Mouse (Mus musculus): ENCODE measurements around the gene Kif1c.
A peak's percentile ranks its signal among the peaks of the same experiment; 100 is the strongest.

The Kif1c gene

DNA sequence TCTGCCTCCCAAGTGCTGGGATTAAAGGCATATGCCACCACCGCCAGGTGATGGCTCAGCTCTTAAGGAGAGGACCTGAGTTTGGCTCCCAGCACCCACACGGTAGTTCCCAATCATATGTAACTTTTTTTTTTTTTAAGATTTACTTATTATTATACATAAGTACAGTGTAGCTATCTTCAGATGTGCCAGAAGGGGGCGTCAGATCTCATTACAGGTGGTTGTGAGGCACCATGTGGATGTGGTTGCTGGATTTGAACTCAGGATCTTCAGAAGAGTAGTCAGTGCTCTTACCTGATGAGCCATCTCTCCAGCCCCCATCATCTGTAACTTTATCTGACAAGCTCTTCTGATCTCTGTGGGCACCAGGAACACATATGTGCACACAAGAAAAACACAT, 3.0 kb upstream of the Kif1c start:
- peak; percentile 59 for DNase-seq (ENCODE audit: low read depth)

DNA sequence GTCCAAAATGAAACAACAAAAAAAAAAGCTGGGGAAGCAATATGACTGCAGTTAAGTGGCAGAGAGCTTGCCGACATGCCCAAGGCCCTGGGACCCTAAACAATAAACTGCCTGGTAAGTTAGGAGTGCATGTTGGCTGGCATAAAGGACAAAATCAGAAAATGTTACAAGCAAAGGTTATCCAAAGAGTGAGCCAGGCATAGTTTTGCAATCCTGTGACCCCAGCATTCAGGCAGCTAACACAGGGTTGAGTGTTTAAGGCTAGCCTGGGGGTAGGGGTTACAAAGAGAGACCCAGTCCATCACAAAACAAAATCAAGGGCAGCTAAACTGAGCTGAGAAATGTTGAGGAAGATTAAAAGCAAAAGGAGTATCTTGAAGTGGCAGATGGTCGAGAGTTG, 1.3 kb upstream of the Kif1c start:
- DNase-seq (ENCODE audit: low read depth), result no peak

DNA sequence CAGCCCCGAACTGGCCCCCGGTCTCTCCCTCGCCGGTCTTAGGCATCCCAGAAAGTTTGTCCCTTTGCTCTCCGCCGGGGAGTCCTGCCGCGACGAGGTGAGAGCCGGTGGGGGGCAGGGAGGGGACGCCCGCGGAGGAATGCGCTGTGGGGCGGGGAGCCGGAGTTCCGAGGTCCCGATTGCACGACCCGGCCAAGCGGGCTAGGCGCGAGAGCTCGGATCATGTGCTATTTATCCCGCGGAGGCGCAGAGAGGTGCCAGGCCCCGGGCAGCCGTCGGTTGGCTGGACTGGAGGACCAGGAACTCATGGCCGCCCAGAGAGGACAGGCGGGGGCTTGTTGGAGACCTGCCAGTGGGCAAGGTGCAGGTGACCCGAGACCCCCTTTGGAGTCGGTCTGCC, 265 bp downstream of the Kif1c start:
- peak; percentile 72 for DNase-seq (ENCODE audit: low read depth)

DNA sequence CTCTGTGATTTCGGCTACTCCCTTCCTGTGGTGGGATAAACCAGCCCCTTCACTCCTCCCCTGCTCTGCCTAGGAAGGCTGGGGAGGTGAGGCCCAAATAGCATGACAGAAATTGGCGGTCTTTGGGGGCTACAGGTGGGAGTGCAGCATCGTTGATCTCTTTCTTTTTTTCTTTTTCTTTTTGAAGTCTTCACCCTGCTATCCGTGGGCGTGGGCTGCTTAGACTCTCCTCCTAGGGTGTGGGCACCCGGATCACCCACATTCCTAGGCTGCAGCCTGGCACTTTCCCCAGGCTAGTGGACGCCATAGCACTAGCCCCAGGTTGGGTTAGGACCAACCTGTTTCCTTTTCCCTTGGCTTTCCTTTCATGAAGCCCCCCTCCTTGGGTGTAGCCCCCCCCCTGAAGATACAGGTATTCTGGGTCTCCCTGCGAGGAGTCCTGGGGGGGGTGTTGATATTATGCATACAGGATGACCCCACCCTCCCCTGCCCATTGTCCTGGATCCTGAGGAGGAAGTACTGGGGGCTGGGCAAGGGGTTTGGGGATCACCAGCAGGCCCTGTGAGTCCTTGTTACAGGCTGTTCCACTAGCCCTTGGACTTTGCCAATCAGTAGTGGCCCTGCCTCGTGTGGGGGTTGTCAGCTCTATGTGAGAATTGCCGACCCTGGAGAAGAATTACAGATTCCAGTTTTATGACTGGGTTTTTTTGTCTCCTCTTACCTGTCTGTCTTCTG, 1.0 kb downstream of the Kif1c start:
- no peak for DNase-seq (ENCODE audit: low read depth)

DNA sequence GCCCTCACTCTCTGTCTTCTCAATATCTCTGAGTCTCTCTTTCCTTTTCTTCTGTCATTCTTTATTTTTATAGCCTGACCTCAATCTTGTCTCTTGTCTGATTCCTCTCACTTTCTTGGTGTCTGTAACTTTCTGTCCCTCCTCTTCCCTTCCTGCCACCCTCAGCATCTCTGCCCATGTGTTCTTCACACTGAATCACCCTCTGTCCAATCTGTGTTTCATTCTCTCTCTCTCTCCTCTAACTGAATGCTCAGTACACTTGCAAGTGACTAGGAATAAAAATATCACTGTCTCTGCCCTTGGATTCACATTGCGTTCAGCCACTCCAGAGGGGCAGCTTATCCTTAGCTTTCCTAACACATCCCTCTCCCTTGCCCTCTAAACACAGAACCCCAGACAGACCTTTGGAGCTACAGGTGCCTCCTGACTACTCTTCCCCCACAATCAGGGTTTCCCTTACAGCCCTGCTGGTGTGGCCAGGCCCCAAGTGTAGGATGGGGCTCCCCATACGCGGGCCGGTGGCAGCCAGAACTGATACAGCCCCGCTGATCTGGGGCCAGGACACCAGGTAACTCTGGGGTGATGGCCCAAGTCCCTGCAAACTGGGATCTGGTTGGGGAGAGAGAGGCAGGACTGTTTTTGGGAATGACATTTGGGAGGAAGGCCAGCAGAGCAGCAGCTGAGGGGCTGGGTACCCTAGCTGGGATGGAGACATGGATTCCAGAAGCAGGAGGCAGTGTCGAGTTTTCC, 1.8 kb downstream of the Kif1c start:
- no peak for DNase-seq (ENCODE audit: low read depth)

DNA sequence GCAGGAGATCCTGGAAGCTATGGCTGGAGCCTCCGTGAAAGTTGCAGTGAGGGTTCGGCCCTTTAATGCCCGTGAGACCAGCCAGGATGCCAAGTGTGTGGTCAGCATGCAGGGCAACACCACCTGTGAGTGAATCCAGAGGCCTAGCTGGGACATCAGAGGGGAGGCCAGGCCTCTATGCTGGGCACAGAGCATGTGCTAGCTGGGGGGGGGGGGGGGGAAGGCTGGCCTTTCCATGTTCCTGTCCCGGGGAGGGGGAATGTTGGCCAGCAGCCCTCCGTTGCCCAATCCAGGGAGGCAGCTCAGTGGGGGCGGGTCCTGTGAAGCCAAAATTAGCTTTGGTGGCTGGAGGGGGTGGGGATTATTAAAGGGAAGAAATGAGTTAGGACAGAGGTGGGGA, 2.4 kb downstream of the Kif1c start:
- no peak for DNase-seq (ENCODE audit: low read depth)

DNA sequence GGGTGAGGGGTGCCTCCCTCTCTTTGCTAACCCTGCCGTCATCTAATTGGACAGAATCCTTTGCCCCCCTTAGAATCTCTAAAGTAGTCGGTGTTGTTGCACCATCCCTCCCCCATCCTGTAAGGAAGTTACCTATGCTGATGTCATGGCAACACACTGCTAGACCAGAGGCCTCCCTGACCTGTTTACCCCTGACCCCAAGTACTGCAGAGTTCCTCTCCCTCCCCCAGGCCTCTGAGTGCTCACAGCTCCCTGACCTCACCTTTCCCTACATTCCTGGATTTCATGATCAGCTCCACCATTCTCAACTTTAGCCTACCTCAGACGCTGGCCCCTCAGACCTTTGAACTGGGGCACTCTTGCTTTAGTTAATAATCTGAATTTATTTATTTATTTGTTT, 5.8 kb downstream of the Kif1c start:
- DNase-seq (ENCODE audit: low read depth), result no peak

DNA sequence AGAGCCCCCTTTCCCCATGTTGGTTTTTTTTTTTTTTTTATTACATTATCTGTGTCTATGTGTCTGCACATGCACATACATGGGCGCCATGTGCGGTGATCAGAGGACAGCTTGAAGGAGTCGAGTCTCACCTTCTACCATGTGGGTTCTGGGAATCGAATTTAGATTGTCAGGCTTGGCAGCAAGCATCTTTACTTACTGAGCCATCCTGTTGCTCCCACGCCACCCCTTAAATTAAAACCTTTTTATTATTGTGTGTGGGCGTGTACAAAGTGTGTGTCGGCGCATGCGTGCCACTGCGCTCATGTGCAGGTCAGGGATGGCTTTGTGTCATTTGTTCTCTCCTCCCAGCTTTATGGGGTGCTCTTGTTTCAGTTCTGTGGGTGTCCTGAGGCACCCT, 10.7 kb downstream of the Kif1c start:
- no peak for DNase-seq (ENCODE audit: low read depth)

DNA sequence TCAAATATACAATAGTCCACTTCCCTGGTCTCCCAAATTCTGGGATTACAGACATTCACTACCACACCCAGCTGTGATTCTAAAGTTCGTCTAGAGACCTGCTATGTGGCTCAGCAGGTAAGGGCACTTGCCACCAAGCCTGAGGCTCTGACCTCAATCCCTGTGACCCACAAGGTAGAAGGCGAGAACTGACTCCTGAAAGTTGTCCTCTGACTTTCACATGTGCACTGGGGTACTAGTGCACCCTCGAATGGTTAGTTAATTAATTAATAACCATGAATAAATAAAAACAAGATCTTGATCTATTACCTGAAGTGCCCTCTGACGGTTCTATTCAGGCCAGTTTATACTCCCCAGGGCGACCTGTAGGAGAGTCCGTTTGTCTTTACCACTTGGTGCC, 12.9 kb downstream of the Kif1c start:
- no peak for DNase-seq (ENCODE audit: low read depth)

DNA sequence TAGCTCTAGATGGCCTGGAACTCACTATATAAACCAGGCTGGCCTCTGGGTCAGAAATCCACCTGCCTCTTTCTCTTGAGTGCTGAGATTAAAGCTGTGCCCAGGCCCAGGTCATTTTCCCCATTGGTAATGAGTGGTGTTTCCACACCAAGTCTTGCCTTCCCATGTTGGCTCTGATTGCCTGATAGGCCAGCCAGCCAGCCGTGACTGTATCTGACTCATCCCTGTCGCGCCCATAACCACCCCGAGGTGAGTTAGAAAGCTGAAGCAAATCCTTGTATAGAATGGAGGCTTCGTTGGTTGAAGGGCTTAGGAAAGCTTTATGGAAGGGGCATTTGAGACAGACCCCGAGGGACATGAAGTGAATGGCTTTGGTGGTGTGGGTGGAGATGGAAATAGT, 15.5 kb downstream of the Kif1c start:
- no peak for DNase-seq (ENCODE audit: low read depth)

DNA sequence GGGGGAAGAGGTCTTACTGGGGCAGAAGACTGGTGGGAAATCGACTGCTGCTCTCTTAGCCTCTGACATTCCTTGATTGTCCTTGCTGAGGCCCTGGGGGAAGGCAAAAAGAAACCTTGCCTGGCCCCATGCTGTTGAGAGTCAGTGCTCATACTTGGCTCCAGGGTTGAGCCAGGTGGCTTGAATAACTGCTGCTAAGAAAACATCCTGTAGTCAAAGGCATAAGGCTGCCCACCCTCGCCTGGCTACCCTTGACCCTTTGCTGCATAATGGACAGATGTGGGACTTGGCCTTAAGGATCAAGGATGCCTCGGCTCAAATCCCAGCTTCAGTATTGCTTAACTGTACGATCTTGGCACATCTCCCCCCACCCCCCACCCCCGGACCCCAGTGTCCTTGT, 18.1 kb downstream of the Kif1c start:
- no peak for DNase-seq (ENCODE audit: low read depth)

DNA sequence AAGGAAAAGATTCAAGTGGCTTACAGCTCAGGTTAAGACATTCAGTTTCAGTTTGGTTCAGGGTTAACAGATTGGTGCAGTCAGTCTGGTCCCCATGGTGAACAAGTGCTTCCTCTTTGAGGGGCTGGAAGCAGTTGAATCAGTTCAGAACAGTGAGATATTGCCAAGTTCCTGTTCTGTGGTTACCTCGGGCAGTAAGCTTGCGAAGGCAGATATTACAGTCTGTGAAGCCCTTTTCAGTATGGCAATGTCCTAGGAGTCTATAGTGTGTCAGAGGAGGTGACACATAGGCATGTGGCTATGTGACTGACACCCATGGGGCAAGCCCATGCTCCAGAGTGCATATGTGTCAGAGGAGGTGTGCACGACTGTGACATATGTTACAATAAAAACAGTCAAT, 20.2 kb downstream of the Kif1c start:
- peak; percentile 21 for DNase-seq (ENCODE audit: low read depth)

DNA sequence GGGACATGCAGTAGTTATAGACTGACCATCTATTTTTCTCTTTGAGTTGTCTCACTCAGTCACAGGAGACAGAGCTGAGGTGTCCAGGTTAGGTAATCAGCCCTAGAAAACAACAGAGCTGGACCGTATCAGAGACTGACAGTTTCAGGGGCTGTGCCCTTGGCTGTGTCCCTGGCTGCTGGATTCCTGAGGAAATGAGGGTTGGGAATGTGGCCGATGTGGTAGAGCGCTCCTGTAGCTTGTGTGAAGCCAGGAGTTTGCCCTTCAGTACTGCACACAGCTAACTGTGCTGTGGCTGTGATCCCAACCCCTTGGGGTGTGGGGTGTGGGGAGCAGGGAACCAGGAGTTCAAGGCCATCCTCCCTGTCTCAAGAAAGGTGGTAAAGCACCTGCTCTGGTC, 20.7 kb downstream of the Kif1c start:
- no peak for DNase-seq (ENCODE audit: low read depth)

DNA sequence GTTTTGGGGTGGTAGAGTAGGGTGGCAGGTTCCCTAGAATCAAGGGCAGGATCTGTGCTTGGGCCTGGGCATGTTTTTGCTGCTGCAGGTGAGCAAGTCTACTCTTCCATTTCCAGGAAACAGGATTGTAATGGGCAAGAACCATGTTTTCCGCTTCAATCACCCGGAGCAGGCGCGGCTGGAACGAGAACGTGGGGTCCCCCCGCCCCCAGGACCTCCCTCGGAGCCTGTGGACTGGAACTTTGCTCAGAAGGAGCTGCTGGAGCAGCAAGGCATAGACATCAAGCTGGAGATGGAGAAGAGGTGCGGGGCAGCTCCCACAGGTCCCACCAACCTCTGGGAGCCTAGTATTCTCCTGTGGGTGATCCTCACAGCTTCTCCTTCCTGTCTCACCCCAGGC, 24.4 kb downstream of the Kif1c start:
- DNase-seq (ENCODE audit: low read depth), result no peak

DNA sequence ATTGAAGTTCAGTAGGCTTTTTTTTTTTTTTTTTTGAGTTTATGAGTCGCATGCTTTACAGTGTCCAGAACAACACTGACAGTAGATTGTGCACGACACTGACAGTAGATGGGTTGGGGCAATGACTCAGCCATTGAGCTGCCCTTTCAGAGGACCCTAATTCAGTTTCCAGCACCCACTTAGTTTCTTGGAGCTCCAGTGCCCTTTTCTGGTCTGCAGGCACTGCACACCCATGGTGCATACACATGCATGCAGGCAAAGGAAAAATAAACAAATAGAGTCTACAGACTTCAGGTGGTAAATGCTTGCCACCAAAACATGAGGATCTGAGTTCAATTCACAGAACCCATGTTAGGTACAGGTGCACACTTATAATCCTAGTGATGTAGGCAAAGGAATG, 26.2 kb downstream of the Kif1c start:
- no peak for DNase-seq (ENCODE audit: low read depth)

DNA sequence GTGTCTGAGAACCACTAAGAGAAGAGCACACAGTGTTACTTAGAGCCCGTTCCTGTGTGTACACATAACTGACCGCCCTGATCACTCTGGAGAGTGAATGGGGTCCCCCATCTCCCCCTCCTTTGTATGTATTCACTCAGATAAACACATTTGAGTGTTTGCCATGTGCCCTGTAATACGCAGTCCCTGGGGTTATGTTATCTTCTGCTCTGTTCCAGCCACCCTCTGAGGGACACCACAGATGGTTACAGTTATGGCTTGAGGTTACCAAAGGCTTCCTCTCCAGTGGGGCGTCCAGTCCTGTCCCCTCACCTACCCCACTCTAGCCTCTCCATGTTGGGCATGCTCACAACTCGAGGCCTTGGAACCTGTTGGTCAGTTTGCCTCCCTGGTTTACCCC, 27.0 kb downstream of the Kif1c start:
- no peak for DNase-seq (ENCODE audit: low read depth)

DNA sequence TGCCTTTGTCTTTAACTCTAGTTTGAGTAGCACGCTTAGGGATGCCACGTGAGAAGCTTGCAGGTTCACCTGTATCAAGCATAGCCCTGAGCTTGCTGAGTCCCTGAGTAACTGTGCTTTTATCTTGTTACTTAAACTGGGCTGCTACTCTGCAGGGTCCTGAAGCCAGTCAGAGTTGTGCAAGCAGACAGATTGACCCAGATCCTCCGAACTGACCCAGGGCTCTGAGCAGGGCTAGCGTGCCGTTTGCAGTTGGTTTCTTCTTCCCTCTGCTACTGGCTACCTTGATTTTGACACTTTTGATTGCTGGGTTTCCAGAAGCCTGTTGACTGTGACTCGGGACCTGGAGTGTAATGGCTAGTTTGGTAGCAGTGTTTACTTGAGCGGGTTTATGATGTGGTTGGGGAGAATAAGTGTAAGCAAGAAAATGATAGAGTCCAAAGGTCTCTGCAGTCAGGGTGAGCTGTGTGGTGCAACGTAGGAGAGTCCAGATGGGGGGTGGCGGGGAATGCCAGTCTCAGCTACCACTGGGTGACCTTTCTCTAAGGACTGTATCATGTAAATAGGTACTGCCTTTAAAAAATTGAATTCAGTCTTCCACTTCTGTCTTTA, 30.2 kb downstream of the Kif1c start:
- DNase-seq (ENCODE audit: low read depth), result no peak

DNA sequence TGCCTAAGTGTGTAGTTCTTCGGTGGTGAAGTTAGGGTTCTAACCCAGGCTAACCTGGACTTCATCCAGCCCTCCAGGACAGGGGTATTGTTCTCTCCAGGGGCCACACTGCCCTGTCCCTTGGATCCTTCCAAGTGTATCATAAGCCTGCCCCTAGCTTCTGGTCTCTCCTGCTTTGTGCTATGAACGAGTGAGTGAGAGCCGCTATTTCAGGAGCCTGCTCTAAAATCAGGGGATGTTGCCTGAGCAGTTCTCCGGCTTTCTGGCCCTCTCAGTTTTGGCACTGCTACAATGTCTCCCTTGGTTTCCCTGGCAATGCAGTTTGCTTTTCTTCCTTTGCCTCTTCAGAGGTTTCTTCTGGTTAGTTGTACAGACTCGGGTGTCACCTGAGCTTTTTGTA, 30.8 kb downstream of the Kif1c start:
- DNase-seq (ENCODE audit: low read depth), result no peak

DNA sequence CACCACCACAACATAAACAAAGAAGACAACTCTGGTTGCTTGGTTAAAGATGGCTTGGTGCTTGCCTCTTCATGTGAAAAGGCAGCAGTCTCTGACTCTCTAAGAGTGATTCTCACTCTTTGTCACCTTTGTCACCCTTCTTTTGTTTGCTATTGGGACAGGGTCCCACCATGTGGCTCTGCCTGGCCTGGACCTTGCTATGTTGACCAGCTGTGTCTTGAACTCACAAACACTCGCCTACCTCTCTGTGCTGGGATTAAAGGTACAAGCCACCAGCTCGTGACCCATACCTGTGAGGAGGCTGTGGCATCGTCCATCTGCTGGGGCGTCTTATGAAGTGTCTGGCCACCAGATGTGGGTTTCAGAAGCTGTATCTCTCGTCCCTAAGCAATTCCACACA, 32.9 kb downstream of the Kif1c start:
- no peak for DNase-seq (ENCODE audit: low read depth)

DNA sequence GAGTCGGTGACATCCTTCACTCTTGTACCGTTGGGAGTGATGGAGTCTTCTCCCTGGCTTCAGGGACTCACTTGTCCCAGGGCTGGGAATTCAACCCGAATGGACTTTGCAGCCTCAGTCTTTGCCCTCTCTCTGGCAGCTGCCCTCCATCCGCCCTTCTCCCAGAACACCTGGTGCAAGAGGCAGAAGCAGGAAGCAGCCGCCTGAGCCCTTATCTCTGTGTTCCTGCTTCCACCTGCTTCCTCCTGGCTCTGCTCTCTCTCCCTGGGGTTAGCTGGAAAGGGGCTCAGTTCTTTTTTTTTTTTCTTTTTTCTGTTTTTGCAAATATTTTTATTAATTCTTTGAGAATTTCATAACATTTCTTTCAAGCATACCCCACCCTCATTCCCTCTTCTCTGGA, 37.4 kb downstream of the Kif1c start:
- DNase-seq (ENCODE audit: low read depth), result no peak

DNA sequence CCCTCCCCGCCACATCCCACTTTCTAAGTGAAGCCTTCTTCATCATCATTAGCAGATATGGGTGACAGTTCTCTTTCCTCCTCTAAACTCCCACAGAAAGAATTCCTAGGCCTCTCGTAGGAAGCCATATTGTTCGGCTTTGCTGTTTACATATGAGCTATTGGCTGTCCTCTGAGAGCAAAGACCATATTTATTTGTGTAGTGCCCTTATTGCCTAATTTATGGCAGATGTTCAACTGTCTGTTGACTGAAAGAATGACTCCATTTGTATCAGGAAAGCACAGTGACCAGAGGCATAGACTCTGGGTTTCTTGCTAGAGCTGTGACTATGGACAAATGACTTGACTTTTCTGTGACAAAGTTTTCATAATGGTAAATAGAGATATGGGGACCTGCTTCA, 41.3 kb downstream of the Kif1c start:
- DNase-seq (ENCODE audit: low read depth), result no peak

DNA sequence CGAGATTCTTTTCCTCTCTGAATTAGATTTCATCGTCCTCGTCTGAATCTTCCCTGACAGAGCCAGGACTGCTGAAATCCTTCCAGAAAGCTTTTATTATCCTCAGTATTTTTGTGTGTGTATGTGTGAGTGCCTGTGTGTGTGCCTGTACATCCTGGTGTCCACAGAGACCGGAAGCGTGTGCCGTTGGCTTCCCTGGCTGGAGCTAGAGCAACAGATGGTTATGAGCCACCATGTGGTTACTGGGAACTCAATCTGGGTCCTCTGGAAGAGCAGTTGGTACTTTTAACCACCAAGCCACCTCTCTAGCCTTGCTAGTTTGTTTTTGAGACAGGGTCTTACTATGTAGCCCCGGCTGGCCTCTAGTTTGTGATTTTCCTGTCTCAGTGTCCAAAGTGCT, 41.8 kb downstream of the Kif1c start:
- DNase-seq (ENCODE audit: low read depth), result no peak
